Mouse (Mus musculus) midbrain, embryonic 12.5 days (tissue): Measurements from ENCODE around the gene Cntnap1. TPM values are rescaled to one million over a fixed set of nuclear protein-coding genes. Genes with fewer than 3 reads are reported as not detected.

ENCODE experiments used
- ATAC-seq: fragments of 200-750 bp; cut with Nextera tagmentation; 2 replicates; pipeline ENCODE4 v1.8.0; 2017; ENCODE audit warnings: low read depth, moderate TSS enrichment, moderate library complexity; ENCODE audit not compliant: low FRiP score
- H3K27ac ChIP-seq: fragments of 300-500 bp; sonication (generic); replicated peaks from 2 replicates; pipeline ENCODE4 v1.5.1; 2016; ENCODE audit warnings: mild to moderate bottlenecking
- H3K27me3 ChIP-seq: fragments of 300-500 bp; sonication (generic); 2 replicates; pipeline ENCODE4 v1.6.1; 2016; ENCODE audit warnings: mild to moderate bottlenecking
- H3K36me3 ChIP-seq: fragments of 300-500 bp; sonication (generic); 2 replicates; pipeline ENCODE4 v1.6.1; 2016
- H3K4me1 ChIP-seq: fragments of 300-500 bp; sonication (generic); 2 replicates; pipeline ENCODE4 v1.6.1; 2016
- H3K4me2 ChIP-seq: fragments of 300-500 bp; sonication (generic); replicated peaks from 2 replicates; pipeline ENCODE4 v1.6.1; 2016; ENCODE audit warnings: mild to moderate bottlenecking, moderate library complexity
- H3K4me3 ChIP-seq: fragments of 300-500 bp; sonication (generic); 2 replicates; pipeline ENCODE4 v1.5.1; 2016; ENCODE audit warnings: mild to moderate bottlenecking
- H3K9ac ChIP-seq: fragments of 300-500 bp; sonication (generic); replicated peaks from 2 replicates; pipeline ENCODE4 v1.6.1; 2016; ENCODE audit warnings: mild to moderate bottlenecking, moderate library complexity
- H3K9me3 ChIP-seq: fragments of 300-500 bp; sonication (generic); 2 replicates; pipeline ENCODE4 v1.6.1; 2016; ENCODE audit warnings: mild to moderate bottlenecking
- WGBS: fragments of 180-500 bp; shearing (Covaris S2); methylation state at CpG from one replicate; pipeline ENCODE4 v1.1.7; 2016; 5-methylcytosine and 5-hydroxymethylcytosine counted together
- polyA plus RNA-seq: library from polyadenylated mRNA; unstranded; fragments of >200 nt; fragmentation: Nextera tagmentation; extraction: Ambion mirVana; gene quantifications from 2 replicates; pipeline ENCODE4 v1.2.1, GENCODE M21; 2016

The Cntnap1 gene
- polyA plus RNA-seq, 1 experiment from 2014 or later: 0.74 TPM

DNA sequence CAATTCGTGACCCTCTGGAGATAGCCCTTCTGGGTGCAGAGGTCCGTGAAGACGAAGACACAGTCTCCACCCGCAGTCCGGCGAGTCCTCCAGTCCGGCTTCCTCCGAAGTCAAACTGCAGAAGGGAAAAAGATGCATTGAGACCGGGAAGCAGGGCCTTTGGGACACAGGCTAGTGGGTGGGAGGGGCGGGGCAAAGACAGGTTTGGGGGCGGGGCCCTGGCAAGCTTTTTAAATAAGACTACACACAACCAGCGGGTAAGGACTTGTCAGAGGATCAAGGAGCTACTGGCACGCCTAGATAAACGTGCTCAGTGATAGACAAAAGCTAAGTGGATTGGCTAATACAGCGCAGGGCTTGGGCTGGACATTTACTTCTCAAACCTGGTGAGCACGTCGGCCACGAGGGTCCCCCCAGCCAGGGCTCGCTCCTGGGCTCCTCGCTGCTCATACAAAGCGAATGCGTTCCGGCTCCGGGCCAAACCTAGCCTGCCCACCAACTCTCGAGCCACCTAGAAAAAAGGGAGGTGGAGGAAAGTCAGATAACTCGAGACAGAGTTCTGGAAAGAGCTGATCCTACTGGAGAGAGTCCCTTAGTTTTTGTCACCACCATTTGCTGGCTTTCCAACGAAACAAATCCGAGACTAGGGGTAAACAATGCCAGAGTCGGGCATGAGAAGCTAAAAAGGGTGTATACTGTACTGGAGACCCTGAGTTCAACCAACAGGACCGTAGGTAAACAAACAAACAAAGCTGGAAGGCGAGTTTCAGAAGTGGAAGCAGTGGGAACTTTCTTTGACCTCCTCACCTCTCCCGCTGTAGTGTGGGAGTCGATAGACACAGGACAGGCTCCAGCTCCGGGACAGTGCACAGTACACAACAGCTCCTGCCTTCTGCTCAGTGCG, 5.4 kb upstream of the Cntnap1 start:
- Histone ChIP-seq H3K27ac (no peak overlapping the region), H3K4me2 (no peak overlapping the region), H3K4me3 (peak overlapping the region; percentile 31; the same call in 1 of the 2 replicates), H3K9me3 (no peaks in the 10 kb centered on the region), H3K4me1 (peaks cover 21% of the 10 kb centered on the region), H3K9ac (no peak overlapping the region; the same call in 1 of the 2 replicates), H3K36me3 (peaks cover 29% of the 10 kb centered on the region), H3K27me3 (peaks cover 96% of the 10 kb centered on the region)
- WGBS: 8% methylated on average over 34 of the region's 35 CpGs
- ATAC-seq: no peak

DNA sequence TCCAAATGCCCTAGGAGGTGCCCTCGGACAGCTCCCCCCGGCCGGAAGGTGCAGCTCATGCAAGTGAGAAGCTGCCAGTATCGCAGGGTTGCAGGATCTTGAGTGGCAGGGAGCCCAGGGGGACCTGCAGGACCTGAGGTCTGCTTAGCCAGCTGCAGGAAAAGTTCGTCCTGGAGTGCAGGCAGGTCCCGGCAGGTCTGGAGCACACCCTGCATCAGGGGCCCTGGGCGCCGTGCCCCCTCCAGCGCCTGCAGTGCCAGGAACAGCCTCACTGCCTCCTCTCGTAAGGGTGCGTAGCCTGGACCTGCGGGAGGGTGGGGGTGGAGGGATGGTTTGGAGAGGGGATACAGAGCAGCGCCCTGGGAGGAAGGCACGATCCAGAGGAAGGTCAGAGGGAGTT, 4.0 kb upstream of the Cntnap1 start:
- WGBS: 46% methylated on average over 14 of the region's 14 CpGs
- Histone ChIP-seq H3K27ac (no peak overlapping the region), H3K9ac (no peak overlapping the region), H3K9me3 (no peaks in the 10 kb centered on the region), H3K4me3 (no peak overlapping the region), H3K27me3 (peaks cover 91% of the 10 kb centered on the region), H3K4me2 (no peak overlapping the region), H3K36me3 (peaks cover 27% of the 10 kb centered on the region), H3K4me1 (peaks cover 28% of the 10 kb centered on the region)
- ATAC-seq: no peak

DNA sequence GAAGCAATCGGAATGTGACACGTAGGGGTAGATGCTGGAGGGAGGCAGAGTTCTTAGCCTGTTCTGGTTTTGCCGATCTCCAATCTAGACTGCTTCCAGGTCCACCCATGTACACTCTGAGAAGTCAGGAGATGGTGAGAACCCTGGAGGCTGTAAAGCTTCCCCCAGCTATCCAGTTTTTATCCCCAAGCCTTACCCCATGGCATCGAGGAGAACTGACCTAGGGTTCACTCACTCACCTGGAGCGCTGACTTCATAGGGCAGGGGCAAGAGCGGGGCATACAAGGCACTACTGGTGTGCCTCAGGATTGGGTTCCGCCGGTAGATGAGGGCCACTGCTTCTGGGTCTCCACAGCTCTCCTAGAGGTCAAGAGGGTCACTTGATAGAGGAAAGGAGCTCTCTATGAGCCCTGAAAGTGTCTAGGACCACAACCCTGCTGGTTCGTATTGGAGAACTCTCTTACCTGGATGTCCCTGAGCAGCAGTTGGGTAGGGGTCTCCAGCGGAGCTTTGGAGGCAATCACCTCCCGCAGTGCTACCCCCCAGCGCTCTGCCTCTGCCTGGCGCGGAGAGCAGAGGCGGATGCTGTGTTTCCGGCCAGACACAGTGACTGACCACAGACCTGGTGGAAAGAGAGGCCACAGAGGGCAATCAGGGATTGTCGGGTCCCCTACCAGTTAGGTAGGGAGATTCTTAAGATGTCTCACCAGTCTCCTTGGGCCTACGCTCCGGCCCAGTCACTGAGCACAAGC, 2.9 kb upstream of the Cntnap1 start:
- Histone ChIP-seq H3K4me1 (peaks cover 37% of the 10 kb centered on the region), H3K36me3 (peaks cover 18% of the 10 kb centered on the region), H3K9ac (no peak overlapping the region), H3K4me2 (no peak overlapping the region), H3K27ac (no peak overlapping the region), H3K4me3 (no peak overlapping the region), H3K9me3 (no peaks in the 10 kb centered on the region), H3K27me3 (peaks cover 84% of the 10 kb centered on the region)
- WGBS: 44% methylated on average over 19 of the region's 19 CpGs
- no peak for ATAC-seq

DNA sequence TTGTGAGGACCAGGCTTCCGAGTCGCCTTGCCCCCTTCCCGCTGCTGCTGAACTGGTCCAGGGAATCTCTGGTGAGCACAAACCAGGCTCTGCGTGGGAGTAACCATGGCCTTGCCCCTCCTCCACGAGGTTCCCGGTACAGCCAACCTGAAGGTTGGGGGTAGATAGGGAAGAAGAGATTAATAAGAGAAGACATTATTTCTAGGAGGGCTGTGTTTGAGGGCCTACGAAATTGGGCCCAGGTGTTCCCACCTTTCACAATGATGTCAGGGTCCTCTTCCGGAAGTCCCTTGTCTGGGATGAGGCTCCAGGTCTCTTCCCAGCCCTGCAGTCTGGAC, 2.4 kb upstream of the Cntnap1 start:
- Histone ChIP-seq H3K4me3 (no peak overlapping the region), H3K9ac (no peak overlapping the region), H3K4me1 (peaks cover 42% of the 10 kb centered on the region), H3K4me2 (no peak overlapping the region), H3K9me3 (no peaks in the 10 kb centered on the region), H3K36me3 (peaks cover 16% of the 10 kb centered on the region), H3K27me3 (peaks cover 83% of the 10 kb centered on the region), H3K27ac (no peak overlapping the region)
- no peak for ATAC-seq
- 42% methylated on average over 8 of the region's 8 CpGs for WGBS

DNA sequence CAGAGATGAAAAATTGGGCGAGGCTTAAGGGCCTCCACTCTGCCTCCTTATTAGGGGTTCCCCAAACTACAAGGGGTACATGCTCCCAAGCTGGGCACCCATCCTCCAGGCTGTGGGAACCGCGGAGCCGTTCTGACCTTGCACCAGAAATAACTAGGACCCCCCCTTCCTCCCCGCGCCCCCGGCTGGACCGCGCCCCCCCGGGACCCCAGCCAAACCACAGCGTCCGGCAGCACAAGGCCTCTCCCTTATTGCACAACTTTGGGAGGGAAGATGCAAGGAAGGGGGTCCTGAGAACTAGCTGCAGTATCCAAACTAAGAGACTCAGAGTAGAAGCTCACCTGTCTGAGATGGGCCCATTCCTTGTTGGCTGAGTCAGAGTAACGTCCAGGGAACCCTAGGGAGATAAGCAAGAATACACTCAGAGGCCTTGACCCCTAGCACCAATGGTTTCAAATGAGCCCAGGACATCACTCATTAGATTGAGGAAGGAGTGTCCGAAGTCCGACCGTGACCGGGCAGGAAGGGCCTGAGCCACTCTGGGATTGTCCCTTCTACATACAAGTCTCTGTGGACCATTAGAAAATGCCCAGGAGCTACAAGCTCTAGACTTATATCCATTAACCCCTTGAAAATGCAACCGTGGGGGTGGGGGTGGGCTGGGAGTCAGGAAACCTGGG, 1.9 kb upstream of the Cntnap1 start:
- Histone ChIP-seq H3K27me3 (peaks cover 83% of the 10 kb centered on the region), H3K4me1 (peaks cover 47% of the 10 kb centered on the region)

DNA sequence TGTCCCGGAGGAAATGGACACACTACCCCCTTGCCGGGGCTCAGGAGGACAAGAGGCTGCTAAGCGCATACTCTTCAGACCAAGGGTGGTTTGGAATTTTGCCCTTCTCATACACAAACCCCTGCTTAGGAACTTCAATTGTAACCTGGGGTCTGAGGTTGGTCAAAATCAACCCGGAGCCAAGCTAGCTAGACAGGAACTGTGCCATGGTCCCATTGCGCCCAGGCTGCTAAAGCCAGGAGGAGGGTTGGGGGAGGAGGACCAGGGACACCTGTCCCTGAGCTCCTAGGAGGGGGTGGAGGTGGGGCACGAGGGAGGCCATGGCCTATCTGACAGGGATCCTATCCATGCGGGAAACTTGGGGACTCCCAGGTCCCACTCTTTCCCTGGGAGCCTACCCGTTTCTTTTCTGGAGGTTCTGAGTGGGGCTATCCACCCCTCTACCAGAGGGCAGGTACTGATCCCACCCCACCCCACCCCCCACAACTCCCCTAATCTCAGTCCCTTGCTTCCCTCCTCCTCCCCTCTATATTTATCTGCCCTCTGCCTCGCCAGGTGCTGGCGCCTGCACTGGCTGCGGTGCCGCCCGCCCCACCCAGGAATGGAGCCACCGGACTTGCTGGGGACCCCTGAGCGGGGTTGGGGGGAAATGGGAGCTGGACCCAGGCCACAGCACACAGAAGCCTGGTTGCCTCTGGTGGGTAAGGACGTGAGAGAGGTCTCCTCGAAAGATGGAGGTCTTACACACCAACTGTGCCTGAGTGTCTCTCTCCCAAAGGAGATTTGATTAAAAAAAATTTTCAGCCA, 819 bp upstream of the Cntnap1 start:
- 12% methylated on average over 17 of the region's 17 CpGs for WGBS
- Histone ChIP-seq H3K27me3 (peaks cover 83% of the 10 kb centered on the region), H3K4me1 (peaks cover 51% of the 10 kb centered on the region), H3K27ac (no peak overlapping the region), H3K9me3 (no peaks in the 10 kb centered on the region), H3K4me2 (peak overlapping the region; percentile 77), H3K36me3 (peaks cover 15% of the 10 kb centered on the region), H3K9ac (peak overlapping the region; percentile 70; the same call in 1 of the 2 replicates), H3K4me3 (peak overlapping the region; percentile 62)
- ATAC-seq: no peak

More for the DNA sequence above, 1.9 kb upstream of the Cntnap1 start:
- 76% methylated on average over 18 of the region's 18 CpGs for WGBS
- H3K9me3 ChIP-seq: no peaks in the 10 kb centered on the region
- H3K9ac ChIP-seq: no peak overlapping the region
- no peak overlapping the region for H3K4me3 ChIP-seq
- H3K4me2 ChIP-seq: 0 out of 2 replicates have a peak overlapping the region, but pooled peaks have one; percentile 77
- no peak for ATAC-seq
- H3K27ac ChIP-seq: no peak overlapping the region
- peaks cover 15% of the 10 kb centered on the region for H3K36me3 ChIP-seq

DNA sequence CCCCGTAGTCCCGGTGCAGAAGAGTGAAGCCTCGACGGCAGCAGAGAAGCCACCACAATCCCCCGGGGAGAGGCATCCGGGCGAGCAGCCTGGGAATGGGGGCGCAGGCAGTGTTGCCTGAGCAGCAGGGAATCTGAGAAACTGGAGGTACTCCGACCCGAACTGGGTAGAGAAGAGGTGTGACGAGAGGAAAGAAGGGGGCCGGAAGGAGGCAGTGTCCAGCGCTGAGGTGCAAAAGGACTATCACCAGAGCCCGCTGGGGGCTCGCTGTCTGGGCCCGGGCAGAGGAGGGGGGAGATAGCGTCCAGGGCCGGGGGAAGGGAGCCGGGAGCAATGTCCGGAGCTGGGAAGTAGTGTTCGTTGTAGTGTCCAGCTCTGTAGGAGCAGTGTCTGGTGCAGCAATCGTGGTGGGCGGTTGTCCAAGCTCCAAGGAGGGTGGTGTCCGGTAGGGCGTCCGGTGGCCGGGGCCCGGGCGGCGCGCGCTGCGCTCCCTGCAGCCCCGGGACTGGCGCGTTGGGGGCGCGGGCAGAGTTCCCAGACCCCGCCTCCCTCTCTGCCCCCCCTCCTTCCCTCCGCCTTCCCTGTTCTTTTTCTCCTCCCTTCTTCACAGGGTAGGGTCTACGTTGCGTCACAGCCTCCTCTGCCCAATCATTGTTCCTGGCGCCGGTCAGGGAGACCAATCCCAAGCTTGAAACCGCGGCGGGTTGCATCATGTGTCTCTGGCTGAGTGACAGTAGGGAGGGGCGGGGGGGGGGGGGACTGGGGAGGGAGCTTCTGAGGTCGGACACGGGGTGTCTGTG, 688 bp downstream of the Cntnap1 start, which contains the start of gene Plekhh3:
Gene Plekhh3 (minus strand): TSS at position 541 of the 800 bp plus-strand sequence.
- Histone ChIP-seq H3K9me3 (no peaks in the 10 kb centered on the region), H3K4me2 (peak within 1 kb of the TSS; percentile 77), H3K27ac (peak within 1 kb of the TSS; percentile 77), H3K27me3 (peaks cover 83% of the 10 kb centered on the region), H3K36me3 (peaks cover 14% of the 10 kb centered on the region), H3K4me1 (peaks cover 55% of the 10 kb centered on the region), H3K4me3 (peak within 1 kb of the TSS; percentile 62), H3K9ac (peak within 1 kb of the TSS; percentile 70)
- under 1% methylated on average over 43 of the region's 50 CpGs for WGBS
- ATAC-seq: peak; percentile 95

DNA sequence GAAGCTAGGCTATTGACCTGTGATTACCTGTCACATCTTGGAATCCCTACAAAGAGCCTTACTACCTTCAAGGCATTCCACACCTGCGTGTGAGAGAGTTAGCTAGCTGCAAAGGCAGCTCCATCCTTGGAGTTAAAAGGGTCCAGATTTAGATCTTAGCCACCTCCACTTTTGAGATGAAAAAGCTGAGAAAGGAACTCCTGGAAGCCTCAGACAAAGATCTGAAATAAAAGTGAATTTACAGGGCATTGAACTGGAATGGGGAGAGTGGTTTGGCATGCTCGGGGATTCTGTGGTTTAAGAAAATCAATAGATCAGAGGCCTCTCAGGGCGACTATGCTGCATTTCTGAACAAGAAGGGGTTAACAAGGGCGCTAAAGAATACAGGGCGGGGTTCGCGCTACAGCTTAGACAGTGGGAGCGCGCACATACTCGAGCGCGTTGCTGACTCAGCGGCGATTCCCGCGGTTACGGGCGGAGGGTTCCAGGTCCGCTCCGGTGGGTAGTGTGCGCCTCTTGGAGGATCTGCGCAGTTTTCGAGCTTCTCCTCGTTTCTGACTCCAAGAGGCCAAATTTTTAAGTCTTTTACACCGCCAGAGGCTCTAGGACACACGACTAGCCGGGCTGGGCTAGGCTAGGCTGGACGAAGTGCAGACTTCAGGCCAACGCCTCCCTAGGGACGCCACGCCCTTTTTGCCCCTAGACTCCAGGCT, 1.6 kb downstream of the Cntnap1 start:
- H3K4me1 ChIP-seq: peaks cover 64% of the 10 kb centered on the region
- no peaks in the 10 kb centered on the region for H3K9me3 ChIP-seq
- WGBS: under 1% methylated on average over 31 of the region's 31 CpGs
- H3K4me3 ChIP-seq: peak overlapping the region; percentile 62
- peaks cover 8% of the 10 kb centered on the region for H3K36me3 ChIP-seq
- ATAC-seq: no peak
- peak overlapping the region; percentile 77 for H3K27ac ChIP-seq
- H3K9ac ChIP-seq: peak overlapping the region; percentile 50; the same call in 1 of the 2 replicates
- peaks cover 83% of the 10 kb centered on the region for H3K27me3 ChIP-seq
- peak overlapping the region; percentile 77 for H3K4me2 ChIP-seq

DNA sequence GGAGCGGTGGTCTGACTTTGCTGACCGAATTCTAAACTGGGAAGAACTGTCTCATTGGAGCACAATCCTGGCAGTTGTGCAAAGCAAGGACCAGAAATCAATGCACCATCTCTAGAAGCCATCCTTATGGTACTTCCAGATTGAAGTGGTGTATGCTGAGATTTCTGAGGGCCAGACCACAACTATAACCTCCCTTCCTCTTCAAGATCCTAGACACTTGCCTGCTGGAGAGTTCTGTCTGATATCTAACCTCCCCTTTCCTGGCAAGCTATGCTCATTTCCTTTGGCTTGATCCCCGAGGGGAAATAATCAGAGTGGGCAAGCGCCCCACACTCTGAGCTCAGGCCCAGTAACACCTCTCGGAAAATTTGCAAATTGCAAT, 2.1 kb downstream of the Cntnap1 start:
- peaks cover 2% of the 10 kb centered on the region for H3K36me3 ChIP-seq
- peaks cover 83% of the 10 kb centered on the region for H3K27me3 ChIP-seq
- no peaks in the 10 kb centered on the region for H3K9me3 ChIP-seq
- ATAC-seq: no peak
- H3K4me1 ChIP-seq: peaks cover 69% of the 10 kb centered on the region
- H3K9ac ChIP-seq: peak overlapping the region; percentile 50; the same call in 1 of the 2 replicates
- peak overlapping the region; percentile 62 for H3K4me3 ChIP-seq
- peak overlapping the region; percentile 77 for H3K4me2 ChIP-seq
- peak overlapping the region; percentile 77 for H3K27ac ChIP-seq
- 17% methylated on average over 5 of the region's 5 CpGs for WGBS

DNA sequence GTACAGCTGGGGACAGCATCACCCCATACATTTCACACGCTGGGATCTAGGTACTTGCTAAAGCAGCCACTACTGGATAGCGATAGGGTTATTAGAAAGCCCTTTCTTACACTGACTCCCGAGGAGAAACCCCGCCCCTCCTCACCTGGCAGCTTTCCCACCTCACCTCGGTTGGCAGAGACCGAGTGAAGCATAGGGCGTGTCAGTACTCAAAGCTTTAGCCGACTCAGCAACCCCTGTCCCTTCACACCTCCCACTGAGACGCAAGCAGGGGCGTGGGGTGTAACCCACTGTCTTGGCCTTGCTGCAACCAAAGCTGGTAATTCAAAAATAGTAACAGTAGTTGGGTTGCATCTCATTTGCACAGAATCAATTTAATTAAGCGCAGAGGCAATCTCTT, 2.8 kb downstream of the Cntnap1 start:
- H3K27ac ChIP-seq: no peak overlapping the region
- ATAC-seq: no peak
- peaks cover 70% of the 10 kb centered on the region for H3K4me1 ChIP-seq
- peaks cover 83% of the 10 kb centered on the region for H3K27me3 ChIP-seq
- H3K9me3 ChIP-seq: no peaks in the 10 kb centered on the region
- H3K4me3 ChIP-seq: no peak overlapping the region
- H3K36me3 ChIP-seq: no peaks in the 10 kb centered on the region
- no peak overlapping the region; the same call in 1 of the 2 replicates for H3K9ac ChIP-seq
- H3K4me2 ChIP-seq: peak overlapping the region; percentile 59
- WGBS: 3% methylated on average over 11 of the region's 11 CpGs
